Mouse (Mus musculus) lung, embryonic 14.5 days (tissue): Measurements from ENCODE around the gene Golm1. TPM values are rescaled to one million over a fixed set of nuclear protein-coding genes. Genes with fewer than 3 reads are reported as not detected.

Source experiments
- ATAC-seq: fragments of 200-750 bp; cut with Nextera tagmentation; 2 replicates; pipeline ENCODE4 v1.8.0; 2017; ENCODE audit warnings: mild to moderate bottlenecking, moderate TSS enrichment, moderate library complexity; ENCODE audit not compliant: insufficient read depth
- DNase-seq: peaks from one replicate; pipeline ENCODE4 v3.0.0-alpha.2; 2015
- H3K27ac ChIP-seq: fragments of 300-500 bp; sonication (generic); 2 replicates; pipeline ENCODE4 v1.5.1; 2014; ENCODE audit warnings: low read depth, mild to moderate bottlenecking, moderate library complexity
- H3K27me3 ChIP-seq: fragments of 300-500 bp; sonication (generic); 2 replicates; pipeline ENCODE4 v1.6.1; 2014; ENCODE audit warnings: low read length, control low read depth; ENCODE audit not compliant: insufficient read depth
- H3K36me3 ChIP-seq: fragments of 300-500 bp; sonication (generic); 2 replicates; pipeline ENCODE4 v1.6.1; 2014; ENCODE audit warnings: control low read depth; ENCODE audit not compliant: insufficient read depth
- H3K4me1 ChIP-seq: fragments of 300-500 bp; sonication (generic); 2 replicates; pipeline ENCODE4 v1.6.1; 2014; ENCODE audit warnings: antibody characterized with exemption, control low read depth; ENCODE audit not compliant: insufficient read depth
- H3K4me2 ChIP-seq: fragments of 300-500 bp; sonication (generic); 2 replicates; pipeline ENCODE4 v1.6.1; 2014; ENCODE audit warnings: mild to moderate bottlenecking
- H3K4me3 ChIP-seq: fragments of 300-500 bp; sonication (generic); 2 replicates; pipeline ENCODE4 v1.5.1; 2014; ENCODE audit warnings: low read depth, low read length
- H3K9ac ChIP-seq: fragments of 300-500 bp; sonication (generic); 2 replicates; pipeline ENCODE4 v1.6.1; 2014
- H3K9me3 ChIP-seq: fragments of 300-500 bp; sonication (generic); 2 replicates; pipeline ENCODE4 v1.6.1; 2016; ENCODE audit warnings: low read depth, low read length, control low read depth
- CTCF ChIP-seq: IDR thresholded peaks from 2 replicates; pipeline ENCODE4 v1.5.1; 2016; ENCODE audit warnings: antibody characterized with exemption, low read depth
- whole genome bisulfite sequencing: fragments of 180-500 bp; shearing (Covaris S2); extraction: QIAGEN DNeasy Blood & Tissue Kit; methylation state at CpG from one replicate; pipeline ENCODE4 v1.1.7; 2014; 5-methylcytosine and 5-hydroxymethylcytosine counted together
- polyA plus RNA-seq: library from polyadenylated mRNA; unstranded; fragments of >200 nt; fragmentation: Nextera tagmentation; extraction: Ambion mirVana; gene quantifications from 2 replicates; pipeline ENCODE4 v1.2.1, GENCODE M21; 2014

The Golm1 gene
- polyA plus RNA-seq, 1 experiment from 2014 or later: 39.2 TPM

DNA sequence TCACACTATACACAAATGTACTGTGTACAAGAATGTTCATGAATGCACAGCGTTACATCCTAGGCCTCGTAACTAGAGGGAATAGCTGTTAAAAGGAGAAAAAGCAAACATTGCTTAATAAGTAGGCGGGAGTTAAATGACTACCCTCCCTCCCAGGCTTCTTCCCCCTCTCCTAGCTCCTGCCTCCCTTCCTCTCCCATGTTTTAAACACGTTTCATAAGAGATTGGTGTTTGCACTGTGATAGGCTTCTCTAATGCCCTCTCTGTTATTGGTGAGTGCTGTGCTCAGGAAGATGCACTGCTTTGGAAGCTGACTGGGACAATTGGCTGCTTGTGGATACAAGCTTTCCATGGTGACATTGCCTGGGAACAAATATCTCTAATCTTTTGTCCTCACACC is 60.1 kb downstream of the Golm1 start:
- H3K36me3 ChIP-seq: peaks cover 73% of the 10 kb centered on the region
- TF ChIP-seq CTCF: no peak
- no peak overlapping the region for H3K4me2 ChIP-seq
- no peak overlapping the region for H3K9ac ChIP-seq
- ATAC-seq (no peak), DNase-seq (no peak)
- no peak overlapping the region for H3K27ac ChIP-seq
- no peaks in the 10 kb centered on the region for H3K27me3 ChIP-seq
- no peaks in the 10 kb centered on the region for H3K4me1 ChIP-seq
- H3K4me3 ChIP-seq: no peak overlapping the region
- H3K9me3 ChIP-seq: no peaks in the 10 kb centered on the region
- 63% methylated on average over 4 of the region's 4 CpGs for WGBS

DNA sequence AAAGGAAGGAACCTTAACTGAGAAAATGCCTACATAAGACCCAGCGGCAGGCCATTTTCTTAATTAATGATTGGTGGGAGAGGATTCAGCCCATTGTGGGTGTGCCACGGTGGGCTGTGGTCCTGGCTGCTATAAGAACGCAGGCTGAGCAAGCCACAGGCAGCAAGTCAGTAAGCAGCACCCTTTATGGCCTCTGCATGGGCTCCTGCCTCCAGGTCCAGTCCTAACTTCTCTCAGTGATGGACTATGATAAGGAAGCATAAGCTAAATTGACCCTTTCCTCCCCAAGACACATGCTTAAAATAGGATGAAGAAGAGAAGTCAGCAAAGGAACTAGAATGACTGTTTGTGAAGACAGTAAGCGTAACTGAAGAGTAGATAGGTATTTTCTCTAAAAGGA is 60.5 kb downstream of the Golm1 start:
- WGBS: 83% methylated on average over 4 of the region's 4 CpGs
- Histone ChIP-seq H3K4me1 (no peaks in the 10 kb centered on the region), H3K4me3 (no peak overlapping the region), H3K4me2 (no peak overlapping the region), H3K9ac (no peak overlapping the region), H3K36me3 (peaks cover 74% of the 10 kb centered on the region), H3K9me3 (no peaks in the 10 kb centered on the region), H3K27me3 (no peaks in the 10 kb centered on the region), H3K27ac (no peak overlapping the region)
- no peak for TF ChIP-seq CTCF
- ATAC-seq (no peak), DNase-seq (no peak)

DNA sequence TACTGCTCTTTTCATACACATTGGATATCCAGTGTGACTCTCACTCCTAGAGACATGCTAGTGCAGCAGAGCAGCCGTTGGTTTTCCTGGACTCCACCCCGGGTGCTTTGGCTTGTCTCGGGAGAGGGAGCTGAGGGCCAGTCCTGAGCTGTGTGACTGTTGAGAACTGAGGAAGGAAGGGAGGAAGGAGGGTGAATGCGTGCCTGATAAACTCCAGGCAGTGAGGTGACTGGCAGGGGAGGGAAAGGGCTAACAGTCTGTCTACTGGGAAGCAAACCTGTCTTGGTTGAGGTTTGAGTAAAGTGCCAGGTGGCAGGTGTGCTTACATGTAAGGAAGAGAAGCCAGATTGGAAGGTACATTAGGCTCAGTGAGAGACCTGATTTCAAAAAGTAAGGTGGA is 61.7 kb downstream of the Golm1 start:
- no peaks in the 10 kb centered on the region for H3K4me1 ChIP-seq
- H3K4me3 ChIP-seq: no peak overlapping the region
- peaks cover 78% of the 10 kb centered on the region for H3K36me3 ChIP-seq
- H3K9me3 ChIP-seq: no peaks in the 10 kb centered on the region
- no peak for DNase-seq
- H3K4me2 ChIP-seq: no peak overlapping the region
- H3K27me3 ChIP-seq: no peaks in the 10 kb centered on the region
- H3K9ac ChIP-seq: no peak overlapping the region
- no peak for TF ChIP-seq CTCF
- H3K27ac ChIP-seq: no peak overlapping the region
- WGBS: 69% methylated on average over 4 of the region's 4 CpGs
- ATAC-seq: no peak

- Histone ChIP-seq H3K4me1 (no peaks in the 10 kb centered on the region), H3K9me3 (no peaks in the 10 kb centered on the region), H3K27me3 (no peaks in the 10 kb centered on the region), H3K9ac (no peak overlapping the region), H3K4me3 (no peak overlapping the region), H3K27ac (no peak overlapping the region), H3K4me2 (no peak overlapping the region), H3K36me3 (peaks cover 81% of the 10 kb centered on the region)
- ATAC-seq (no peak), DNase-seq (no peak)
- 89% methylated on average over 2 of the region's 2 CpGs for WGBS
- no peak for TF ChIP-seq CTCF
Measured at GRCm38 (mm10) chr13:59610437-59610836, 65.2 kb downstream of the Golm1 start.

GRCm38 (mm10) chr13:59609885-59610284 is 65.7 kb downstream of the Golm1 start:
- Histone ChIP-seq H3K4me3 (no peak overlapping the region), H3K9me3 (no peaks in the 10 kb centered on the region), H3K27me3 (no peaks in the 10 kb centered on the region), H3K4me1 (no peaks in the 10 kb centered on the region), H3K27ac (no peak overlapping the region), H3K9ac (no peak overlapping the region), H3K4me2 (no peak overlapping the region), H3K36me3 (peaks cover 81% of the 10 kb centered on the region)
- no peak for DNase-seq
- TF ChIP-seq CTCF: no peak
- no peak for ATAC-seq
- 90% methylated on average over 4 of the region's 4 CpGs for WGBS

DNA sequence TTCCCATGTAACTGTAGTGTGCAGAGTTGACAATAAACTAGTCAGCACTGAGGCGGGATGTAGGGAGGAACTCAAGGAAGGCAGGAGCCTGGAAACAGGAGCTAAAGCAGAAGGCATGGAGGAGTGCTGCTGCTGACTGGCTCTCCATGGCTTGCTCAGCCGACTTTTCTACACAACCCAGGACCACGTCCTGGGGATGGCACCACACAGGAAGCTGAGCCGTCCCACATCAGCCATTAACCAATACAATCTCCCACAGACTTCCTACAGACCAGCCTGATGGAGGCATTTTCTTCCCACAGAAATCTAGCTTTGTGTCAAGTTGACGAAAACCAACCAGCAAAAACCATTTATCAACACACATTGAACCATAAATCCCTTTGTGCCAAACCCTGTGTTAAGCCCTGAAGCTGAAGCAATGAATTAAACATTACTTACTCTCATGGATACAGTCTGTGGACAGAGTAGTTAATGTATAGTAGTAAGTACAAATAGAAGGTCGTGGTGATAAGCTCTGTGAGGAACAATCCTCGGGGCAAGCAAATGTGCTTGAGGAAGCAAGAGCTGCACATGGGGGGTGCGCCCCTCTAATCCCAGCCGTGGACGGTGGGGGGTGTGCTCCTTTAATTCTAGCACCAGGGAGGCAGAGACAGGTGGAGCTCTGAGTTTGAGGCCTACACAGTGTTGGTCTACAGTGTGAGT is 70.2 kb downstream of the Golm1 start:
- no peak for TF ChIP-seq CTCF
- no peaks in the 10 kb centered on the region for H3K27me3 ChIP-seq
- no peak overlapping the region for H3K27ac ChIP-seq
- 72% methylated on average over 10 of the region's 10 CpGs for WGBS
- H3K4me1 ChIP-seq: no peaks in the 10 kb centered on the region
- H3K9me3 ChIP-seq: no peaks in the 10 kb centered on the region
- no peak overlapping the region for H3K4me2 ChIP-seq
- H3K36me3 ChIP-seq: peaks cover 85% of the 10 kb centered on the region
- H3K4me3 ChIP-seq: no peak overlapping the region
- no peak for ATAC-seq
- DNase-seq: no peak
- H3K9ac ChIP-seq: no peak overlapping the region

GRCm38 (mm10) chr13:59604511-59604910 is 71.1 kb downstream of the Golm1 start:
- ATAC-seq (no peak), DNase-seq (no peak)
- H3K4me2 ChIP-seq: no peak overlapping the region
- no peaks in the 10 kb centered on the region for H3K27me3 ChIP-seq
- no peak overlapping the region for H3K4me3 ChIP-seq
- H3K36me3 ChIP-seq: peaks cover 85% of the 10 kb centered on the region
- no peak overlapping the region for H3K27ac ChIP-seq
- 96% methylated on average over 1 of the region's 1 CpGs for WGBS
- no peak overlapping the region for H3K9ac ChIP-seq
- TF ChIP-seq CTCF: no peak
- H3K9me3 ChIP-seq: no peaks in the 10 kb centered on the region
- H3K4me1 ChIP-seq: no peaks in the 10 kb centered on the region

DNA sequence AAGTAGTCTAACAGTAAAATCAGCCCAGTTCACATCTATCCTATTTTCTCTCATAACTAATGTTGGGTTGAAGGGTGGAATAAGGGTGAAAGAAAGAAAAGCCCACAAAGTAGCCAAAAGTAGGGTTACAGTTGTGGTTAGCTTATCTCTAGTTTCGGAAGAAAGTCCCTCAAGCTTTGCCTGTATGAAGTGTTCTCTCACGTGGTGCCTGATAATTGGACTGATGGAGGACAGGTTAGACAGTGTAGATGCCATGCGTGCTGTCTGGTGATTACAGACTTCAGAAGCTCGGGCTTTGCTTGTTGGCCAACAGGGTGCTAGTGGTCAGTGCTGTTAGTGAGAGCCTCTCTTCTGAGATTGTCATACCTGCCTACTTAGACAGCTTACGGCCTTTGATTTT is 72.5 kb downstream of the Golm1 start:
- Histone ChIP-seq H3K9ac (no peak overlapping the region), H3K27ac (no peak overlapping the region), H3K4me1 (no peaks in the 10 kb centered on the region), H3K4me3 (no peak overlapping the region), H3K36me3 (peaks cover 81% of the 10 kb centered on the region), H3K27me3 (no peaks in the 10 kb centered on the region), H3K4me2 (no peak overlapping the region), H3K9me3 (no peaks in the 10 kb centered on the region)
- no peak for ATAC-seq
- 87% methylated on average over 5 of the region's 5 CpGs for WGBS
- DNase-seq: no peak
- no peak for TF ChIP-seq CTCF
